Mouse (Mus musculus) ES-E14 (cell line): ENCODE measurements around the gene Rpl13a.

ENCODE experiments used
- CHD2 ChIP-seq: IDR thresholded peaks from 2 replicates; pipeline ENCODE4 v1.6.1; 2014; ENCODE audit warnings: mild to moderate bottlenecking, low read depth, low read length, inconsistent platforms
- HCFC1 ChIP-seq: IDR thresholded peaks from 2 replicates; pipeline ENCODE4 v1.6.1; 2012; ENCODE audit warnings: low read length, inconsistent platforms, borderline replicate concordance; ENCODE audit not compliant: insufficient read depth
- MAFK ChIP-seq: IDR thresholded peaks from 2 replicates; pipeline ENCODE4 v1.6.1; 2014; ENCODE audit warnings: mild to moderate bottlenecking, low read depth, low read length, inconsistent platforms; ENCODE audit not compliant: insufficient read depth
- ZC3H11A ChIP-seq: IDR thresholded peaks from 2 replicates; pipeline ENCODE4 v1.6.1; 2012; ENCODE audit warnings: low read depth, mild to moderate bottlenecking, inconsistent platforms, low read length, borderline replicate concordance
- ZNF384 ChIP-seq: IDR thresholded peaks from 2 replicates; pipeline ENCODE4 v1.6.1; 2012; ENCODE audit warnings: low read depth, low read length, inconsistent platforms

DNA sequence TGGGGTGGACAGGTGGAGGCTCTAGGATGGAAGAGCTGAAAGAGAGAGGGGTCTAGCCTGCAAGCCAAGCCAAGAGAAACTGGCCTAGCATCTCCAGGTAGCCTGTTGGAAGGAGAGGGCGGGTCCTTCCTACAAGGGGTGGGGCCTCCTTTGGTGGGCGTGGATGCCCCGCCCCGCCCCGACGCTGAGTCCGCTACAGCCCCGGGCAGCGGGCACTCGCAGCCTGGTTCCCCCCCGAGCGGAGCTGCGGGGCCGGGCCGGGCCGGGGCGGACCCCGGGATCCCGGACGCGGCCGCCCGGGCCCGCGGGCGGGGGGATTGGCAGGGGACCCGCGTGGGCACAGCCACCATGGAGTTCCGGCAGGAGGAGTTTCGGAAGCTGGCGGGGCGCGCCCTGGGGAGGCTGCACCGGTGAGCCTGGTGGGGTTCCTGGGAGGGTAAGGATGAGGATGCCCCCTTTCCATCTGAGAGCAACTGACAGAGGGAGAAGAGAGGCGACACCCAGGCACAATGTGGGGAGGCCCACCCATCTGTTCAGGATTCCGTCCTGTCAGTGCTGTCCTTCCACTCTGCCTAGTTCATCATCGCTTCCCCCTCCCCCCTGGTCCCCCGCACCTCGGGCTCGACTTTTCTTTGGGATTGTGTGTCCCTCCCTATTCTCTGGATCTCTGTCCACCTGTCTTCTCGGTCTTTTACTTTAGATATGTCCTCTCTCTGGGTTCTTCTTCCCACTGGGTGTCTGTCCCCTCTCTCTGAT is 35.4 kb upstream of the Rpl13a start, which contains the start of gene Slc17a7:
- TF ChIP-seq CHD2: no peak
- TF ChIP-seq ZNF384: no peak
- TF ChIP-seq MAFK: no peak
- TF ChIP-seq ZC3H11A: no peak
- TF ChIP-seq HCFC1: no peak
